Mouse (Mus musculus): ENCODE measurements around the gene Slc22a3.

The Slc22a3 gene

GRCm38 (mm10) chr17:12396163-12396677 lies 111.3 kb downstream of the Slc22a3 start:
- DNase-seq: no peak

- no peak for DNase-seq
Observed at GRCm38 (mm10) chr17:12388239-12388638, 119.3 kb downstream of the Slc22a3 start.

GRCm38 (mm10) chr17:12387781-12388180 lies 119.7 kb downstream of the Slc22a3 start:
- DNase-seq: no peak

GRCm38 (mm10) chr17:12385049-12385794 lies 122.3 kb downstream of the Slc22a3 start:
- DNase-seq: no peak

GRCm38 (mm10) chr17:12382531-12382930 lies 125.0 kb downstream of the Slc22a3 start:
- DNase-seq: no peak

GRCm38 (mm10) chr17:12381579-12381978 lies 125.9 kb downstream of the Slc22a3 start:
- DNase-seq: no peak

GRCm38 (mm10) chr17:12380287-12380686 lies 127.2 kb downstream of the Slc22a3 start:
- no peak for DNase-seq

- DNase-seq: no peak
Observed at GRCm38 (mm10) chr17:12377981-12378705, 129.4 kb downstream of the Slc22a3 start, which contains the start of gene Plg. Gene Plg, plus strand, starts transcription at chr17:12378608.

- DNase-seq: no peak
Observed at GRCm38 (mm10) chr17:12373601-12374144, 133.8 kb downstream of the Slc22a3 start.

- peak; percentile 76 for DNase-seq
Observed at GRCm38 (mm10) chr17:12372021-12372420, 135.5 kb downstream of the Slc22a3 start.

- peak; percentile 16 for DNase-seq
Observed at GRCm38 (mm10) chr17:12371310-12371925, 136.1 kb downstream of the Slc22a3 start.

- DNase-seq: no peak
Observed at GRCm38 (mm10) chr17:12370289-12370688, 137.2 kb downstream of the Slc22a3 start.

GRCm38 (mm10) chr17:12369393-12369792 lies 138.1 kb downstream of the Slc22a3 start:
- no peak for DNase-seq
